Mouse (Mus musculus) c-Kit-positive CD71-negative TER-119-negative erythroid progenitor cells, embryonic 14.5 days (primary cell): ENCODE measurements around the gene Adat3.
A peak's percentile ranks its signal among the peaks of the same experiment; 100 is the strongest.

Source experiments
- DNase-seq: peaks from one replicate; pipeline ENCODE4 v3.0.0-alpha.2; 2013; ENCODE audit warnings: low read depth

Adat3 gene

GRCm38 (mm10) chr10:80602698-80603325 is at the start of gene Adat3, which contains the start of gene Scamp4:
Gene Adat3 (plus strand): TSS chr10:80602880.
Gene Scamp4 (plus strand): TSS chr10:80602872.
- peak; percentile 91 for DNase-seq

DNA sequence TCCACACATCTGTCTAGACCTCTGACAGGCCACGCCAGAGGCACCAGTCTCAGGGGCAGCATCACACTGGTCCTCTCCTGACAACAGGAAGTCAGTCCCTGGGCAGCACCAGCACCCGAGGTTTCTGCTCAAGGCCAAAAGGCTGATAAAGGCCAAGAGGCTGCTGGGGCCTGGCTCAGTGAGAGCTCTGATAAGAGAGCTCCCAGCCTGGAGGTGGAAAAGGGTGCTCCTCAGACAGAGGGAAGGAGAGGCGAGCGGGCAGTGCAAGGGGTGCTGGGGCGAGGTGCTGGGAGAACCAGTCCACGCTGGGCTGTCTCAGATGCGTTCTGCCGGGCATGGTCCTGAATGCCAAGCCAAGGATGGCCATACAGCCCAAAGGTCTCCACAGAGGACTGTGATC is 49.1 kb upstream of the Adat3 start:
- DNase-seq = no peak

GRCm38 (mm10) chr10:80553997-80554396 is 48.7 kb upstream of the Adat3 start:
- no peak for DNase-seq

GRCm38 (mm10) chr10:80557346-80557965 is 45.2 kb upstream of the Adat3 start:
- DNase-seq = no peak

DNA sequence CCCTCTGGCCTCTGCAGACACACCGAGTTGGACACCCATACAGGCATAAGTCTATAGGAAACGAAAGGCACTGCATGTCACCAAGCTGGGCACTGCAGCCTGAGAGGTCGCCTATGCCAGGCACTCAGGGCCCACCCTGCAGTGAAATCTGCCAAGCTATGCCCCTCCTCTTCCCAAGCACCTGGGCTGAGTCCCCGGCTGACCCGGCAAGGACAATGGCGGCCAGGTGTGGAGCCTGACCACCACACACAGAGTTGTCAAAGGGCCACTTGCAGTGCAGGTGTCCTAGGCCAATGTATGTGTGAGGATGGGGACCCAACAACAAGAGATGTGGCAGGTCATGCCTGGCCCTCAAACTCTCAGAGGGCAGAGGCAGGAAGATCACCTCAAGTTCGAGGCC is 43.2 kb upstream of the Adat3 start:
- DNase-seq = no peak

DNA sequence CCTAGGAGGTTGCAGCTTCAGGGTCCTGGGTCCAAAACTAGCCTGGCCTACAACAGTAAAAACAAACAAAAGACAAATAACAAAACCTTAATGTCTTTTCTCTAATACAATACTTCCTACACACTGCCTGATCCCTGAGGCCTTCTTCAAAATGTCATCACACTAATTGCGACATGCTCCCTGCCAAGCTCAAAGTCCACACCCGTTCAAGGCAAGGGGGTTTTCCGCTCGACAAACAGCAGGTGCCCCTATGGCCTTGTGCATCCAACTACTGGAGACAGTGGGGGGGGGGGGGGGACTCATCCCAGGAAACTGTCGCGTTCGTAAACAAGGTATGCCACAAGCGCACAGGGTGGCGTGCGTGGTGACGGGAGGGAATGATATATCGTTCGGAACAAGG is 42.1 kb upstream of the Adat3 start:
- DNase-seq = no peak

GRCm38 (mm10) chr10:80561116-80561944 is 41.4 kb upstream of the Adat3 start, which contains the start of gene Rexo1:
Gene Rexo1 (minus strand): TSS chr10:80561560.
- DNase-seq = peak; percentile 97

- DNase-seq = peak; percentile 82
These were observed 36.1 kb upstream of the Adat3 start for GRCm38 (mm10) chr10:80566375-80567092.

DNA sequence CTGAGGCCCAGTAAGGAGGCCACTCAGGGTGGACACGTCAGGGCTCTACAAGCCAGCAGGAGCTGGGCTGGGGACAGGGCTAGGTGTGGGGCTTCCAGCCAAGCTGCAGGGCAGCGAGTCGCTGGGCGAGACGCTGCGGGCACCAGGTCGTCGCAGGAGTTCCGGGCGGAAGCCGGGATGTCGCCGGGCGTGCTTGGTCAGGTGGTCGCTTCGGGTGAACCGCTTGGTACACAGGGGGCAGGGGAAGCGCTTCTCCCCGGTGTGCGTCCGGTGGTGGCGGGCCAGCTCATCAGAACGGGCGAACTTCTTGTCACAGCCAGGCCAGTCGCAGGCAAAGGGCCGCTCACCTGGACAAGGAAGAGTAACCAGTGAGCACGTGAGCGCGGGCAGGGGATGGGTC is 33.8 kb upstream of the Adat3 start:
- DNase-seq = no peak

- no peak for DNase-seq
These were observed 33.0 kb upstream of the Adat3 start for GRCm38 (mm10) chr10:80569664-80570066.

- no peak for DNase-seq
These were observed 32.3 kb upstream of the Adat3 start for GRCm38 (mm10) chr10:80570419-80570818.

DNA sequence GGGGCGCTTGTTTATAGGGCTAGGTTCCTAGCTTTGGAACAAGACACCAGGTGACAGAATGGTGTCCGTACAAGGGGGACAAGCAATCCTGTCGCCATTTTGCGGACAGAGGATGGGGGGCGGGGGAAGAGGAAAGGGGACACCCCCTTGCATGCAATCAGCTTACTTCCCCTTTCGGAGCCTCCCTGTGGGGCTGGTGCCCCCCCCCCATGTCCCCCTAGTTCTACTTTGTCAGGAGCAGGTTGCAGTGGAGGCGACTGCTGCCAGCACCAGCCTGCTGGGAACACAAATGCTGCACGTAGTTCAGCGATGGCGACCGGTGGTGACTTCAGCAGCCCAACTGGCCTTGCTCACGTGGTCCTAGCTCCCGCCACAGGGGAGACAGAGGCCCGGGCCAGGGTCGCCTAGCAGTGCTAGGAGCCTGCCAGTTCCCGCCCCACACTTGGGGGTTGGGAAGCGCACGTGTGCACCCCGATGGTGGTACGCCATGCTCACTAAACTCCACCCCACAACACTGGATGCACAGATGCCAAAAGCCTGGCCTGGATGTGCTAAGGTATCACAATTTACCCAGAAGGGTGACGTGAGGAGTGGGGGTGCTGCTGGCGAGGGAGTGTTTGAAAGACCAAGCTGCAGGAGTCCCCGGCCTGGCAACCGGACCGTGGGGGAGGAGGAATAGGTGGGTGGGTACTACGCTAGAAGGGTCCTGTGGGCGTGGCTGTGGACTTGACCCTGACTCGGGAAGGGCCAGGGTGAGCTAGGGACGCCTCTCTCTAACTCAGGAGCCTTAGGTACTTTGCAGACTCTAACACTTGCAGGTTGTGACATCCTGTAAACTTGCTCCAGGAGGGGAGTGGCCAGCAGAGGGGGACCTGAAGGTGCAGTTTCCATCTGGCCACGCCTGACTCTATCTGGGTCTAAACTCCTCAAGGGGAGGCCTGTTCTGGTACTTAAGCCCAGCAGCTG is 31.5 kb upstream of the Adat3 start:
- no peak for DNase-seq

- no peak for DNase-seq
These were observed 30.2 kb upstream of the Adat3 start for GRCm38 (mm10) chr10:80572477-80572876.

GRCm38 (mm10) chr10:80573944-80574343 is 28.7 kb upstream of the Adat3 start:
- no peak for DNase-seq

DNA sequence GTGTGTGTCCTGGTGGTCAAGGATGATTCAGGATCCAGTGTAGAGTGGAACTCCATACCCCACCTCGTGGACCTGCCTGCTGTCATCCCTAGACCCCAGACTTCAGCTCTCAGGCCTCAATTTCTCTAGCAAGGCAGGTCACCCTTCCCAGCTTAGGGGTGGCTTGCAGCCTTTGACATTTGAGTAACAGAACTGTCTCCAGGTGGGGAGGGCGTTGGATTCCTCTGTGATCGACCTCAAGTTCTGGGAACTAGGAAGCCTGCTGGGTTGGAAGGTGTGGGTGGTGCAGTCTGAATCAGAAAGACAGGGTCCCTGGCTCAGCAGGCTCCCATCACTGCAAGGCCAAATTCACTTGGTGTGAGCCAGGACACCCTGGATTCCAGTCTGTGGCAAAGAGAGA is 27.8 kb upstream of the Adat3 start:
- DNase-seq = no peak

DNA sequence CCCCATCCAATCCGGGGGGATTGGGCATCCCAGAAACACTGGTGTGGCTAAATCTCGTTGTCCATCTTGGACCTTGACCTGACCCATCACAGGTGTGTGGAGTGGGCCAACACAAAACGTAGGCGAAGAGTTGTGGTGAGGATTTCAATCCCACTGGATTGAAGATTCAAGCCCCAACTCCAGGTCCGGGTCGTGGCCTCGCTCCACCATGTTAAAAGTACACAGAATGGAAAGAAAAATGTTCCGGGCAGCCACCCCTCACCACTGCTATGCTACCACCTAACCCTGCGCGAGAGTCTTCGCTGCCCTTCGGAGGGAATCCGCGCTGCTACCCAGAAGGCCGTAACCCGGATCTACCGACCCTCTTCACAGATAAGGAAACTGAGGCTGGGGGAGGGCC is 26.8 kb upstream of the Adat3 start:
- no peak for DNase-seq

DNA sequence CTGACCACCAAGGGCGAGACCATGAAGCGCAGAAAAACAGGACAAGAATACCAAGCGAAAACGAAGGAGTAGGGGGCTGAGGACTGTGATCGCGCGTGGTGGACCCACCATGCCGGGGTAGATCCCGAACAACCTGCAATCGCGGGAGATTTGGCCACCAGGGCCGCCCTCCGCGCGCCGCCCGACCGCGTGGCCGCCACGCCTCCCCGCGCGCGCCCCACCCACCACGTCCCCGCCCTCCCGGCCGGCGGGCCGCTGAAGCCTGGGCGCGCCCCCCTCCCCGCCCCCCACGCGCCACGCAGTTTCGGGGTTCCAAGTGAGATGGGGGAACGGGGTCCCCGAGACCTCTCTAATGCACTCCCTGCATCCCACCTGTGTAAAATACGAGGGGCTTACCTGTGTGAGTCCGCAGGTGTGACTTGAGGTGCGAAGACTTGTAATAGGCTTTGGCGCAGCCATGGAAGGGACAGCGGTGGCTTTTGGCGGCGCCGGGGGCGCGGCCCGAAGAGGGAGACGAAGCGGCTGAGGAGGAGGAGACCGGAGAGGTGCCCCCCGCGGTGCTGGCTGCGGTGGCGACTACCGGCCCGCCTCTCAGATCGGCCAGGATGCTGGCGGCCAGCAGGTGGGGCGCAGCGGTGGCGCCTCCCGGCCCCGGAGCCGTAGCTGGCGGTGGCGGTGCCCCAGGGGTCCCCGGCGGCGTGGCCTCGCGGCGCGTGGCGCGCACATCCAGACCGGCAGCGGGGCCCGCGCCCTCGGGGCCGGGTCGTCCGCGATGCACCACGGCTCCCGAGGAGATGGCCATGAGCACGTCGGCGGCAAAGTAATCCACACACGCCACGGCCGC is 26.1 kb upstream of the Adat3 start:
- DNase-seq = no peak

DNA sequence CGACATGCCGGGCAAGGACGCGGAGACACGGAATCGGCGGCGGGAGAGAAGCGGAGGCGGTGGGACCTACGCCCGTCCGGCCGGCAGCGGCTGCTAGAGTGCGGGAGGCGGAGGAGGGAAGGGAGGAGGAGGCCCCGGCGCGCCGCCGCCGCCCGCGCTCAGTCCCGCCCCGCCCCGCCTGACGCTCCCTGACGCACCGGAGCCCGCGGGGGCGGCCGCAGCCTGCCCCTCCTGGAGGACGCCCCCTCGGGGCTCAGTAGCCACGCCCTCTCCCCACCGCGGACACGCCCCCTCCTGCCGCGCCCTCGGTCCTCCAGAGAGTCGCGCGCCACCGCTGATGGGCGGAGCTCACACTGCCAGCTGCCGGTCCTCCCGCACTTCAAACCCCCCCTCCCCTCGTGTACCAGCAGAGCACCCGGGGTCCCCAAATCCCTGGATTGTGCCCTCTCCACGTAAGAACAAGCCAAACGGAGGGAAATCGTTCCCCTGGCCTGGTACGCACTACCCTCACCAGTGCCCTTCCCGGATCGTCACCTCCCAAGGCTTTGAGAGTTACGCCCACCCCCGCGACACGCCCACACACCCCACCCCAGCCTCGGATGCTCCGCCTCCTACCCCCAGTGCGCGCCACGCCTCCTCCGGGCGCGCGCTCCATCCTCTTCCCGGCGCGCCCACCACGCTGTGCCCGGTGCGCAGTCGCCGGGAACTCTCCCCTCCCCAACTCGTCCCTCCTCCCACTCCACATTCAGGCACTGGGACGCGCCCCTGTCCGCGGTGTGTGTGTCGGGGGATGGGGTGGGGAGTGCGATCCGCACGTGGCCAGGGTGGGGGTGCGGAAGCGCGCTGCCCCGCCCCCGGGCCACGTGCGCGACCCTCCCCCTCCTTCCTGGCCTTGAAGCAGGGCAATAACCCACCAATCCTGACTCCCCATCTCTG is 25.2 kb upstream of the Adat3 start, which contains the start of gene Klf16:
Klf16 (minus strand) TSS at position 127 of the 936 bp plus-strand sequence.
- peak; percentile 94 for DNase-seq
